Mouse (Mus musculus) liver, embryonic 14.5 days (tissue): ENCODE data around the gene Rpl7a. TPM values are rescaled to one million over a fixed set of nuclear protein-coding genes. Genes with fewer than 3 reads are reported as not detected.

Experiments
- ATAC-seq: fragments of 200-750 bp; cut with Nextera tagmentation; 2 replicates; pipeline ENCODE4 v1.8.0; 2017; ENCODE audit warnings: moderate number of reproducible peaks, mild to moderate bottlenecking, moderate library complexity; ENCODE audit not compliant: insufficient read depth
- DNase-seq, 3 experiments: peaks; one replicate each; pipeline ENCODE4 v3.0.0-alpha.2; 2012 to 2013; ENCODE audit warnings: low read depth in 3 of 3, low spot score in 3 of 3
- H3K27ac ChIP-seq: fragments of 300-500 bp; sonication (generic); 2 replicates; pipeline ENCODE4 v1.5.1; 2014; ENCODE audit warnings: moderate library complexity, mild to moderate bottlenecking, control low read depth, inconsistent platforms
- H3K27me3 ChIP-seq: fragments of 300-500 bp; sonication (generic); 2 replicates; pipeline ENCODE4 v1.6.1; 2014; ENCODE audit warnings: mild to moderate bottlenecking, low read length, moderate library complexity; ENCODE audit not compliant: control insufficient read depth, insufficient read depth
- H3K36me3 ChIP-seq: fragments of 300-500 bp; sonication (generic); replicated peaks from 2 replicates; pipeline ENCODE4 v1.6.1; 2014; ENCODE audit warnings: low read depth; ENCODE audit not compliant: control insufficient read depth, insufficient read depth
- H3K4me1 ChIP-seq, 2 experiments: fragments of 200-500 bp in 1 of 2; fragments of 300-500 bp in 1 of 2; sonication (generic) in 1 of 2; replicated peaks; 2 replicates each; pipeline ENCODE4 v1.6.1; 2012 to 2014; ENCODE audit warnings: antibody characterized with exemption in 1 of 2, inconsistent platforms in 1 of 2, low read length in 1 of 2; ENCODE audit not compliant: control insufficient read depth in 2 of 2, insufficient read depth in 2 of 2
- H3K4me2 ChIP-seq: fragments of 300-500 bp; sonication (generic); 2 replicates; pipeline ENCODE4 v1.6.1; 2014; ENCODE audit warnings: low read depth, mild to moderate bottlenecking, control low read depth, moderate library complexity
- H3K4me3 ChIP-seq, 2 experiments: fragments of 200-500 bp in 1 of 2; fragments of 300-500 bp in 1 of 2; sonication (generic) in 1 of 2; 2 replicates each; pipeline ENCODE4 v1.5.1; 2012 to 2014; ENCODE audit warnings: low read depth in 2 of 2, low read length in 2 of 2, mild to moderate bottlenecking in 2 of 2, control low read depth in 1 of 2, inconsistent platforms in 1 of 2, moderate library complexity in 1 of 2; ENCODE audit not compliant: insufficient read depth in 1 of 2
- H3K9ac ChIP-seq: fragments of 300-500 bp; sonication (generic); replicated peaks from 2 replicates; pipeline ENCODE4 v1.6.1; 2014; ENCODE audit warnings: mild to moderate bottlenecking, control low read depth, moderate library complexity
- H3K9me3 ChIP-seq: fragments of 300-500 bp; sonication (generic); 2 replicates; pipeline ENCODE4 v1.6.1; 2016; ENCODE audit warnings: low read length, mixed read lengths; ENCODE audit not compliant: control insufficient read depth
- CTCF ChIP-seq: IDR thresholded peaks from 2 replicates; pipeline ENCODE4 v1.5.1; 2016; ENCODE audit warnings: antibody characterized with exemption, low read depth, control low read depth
- EP300 ChIP-seq: IDR thresholded peaks from 2 replicates; pipeline ENCODE4 v1.6.1; 2016; ENCODE audit warnings: antibody characterized with exemption, low read depth
- WGBS: fragments of 180-500 bp; shearing (Covaris S2); extraction: QIAGEN DNeasy Blood & Tissue Kit; methylation state at CpG from one replicate; pipeline ENCODE4 v1.1.7; 2014; ENCODE audit not compliant: insufficient replicate concordance; 5-methylcytosine and 5-hydroxymethylcytosine counted together
- polyA plus RNA-seq, 2 experiments: library from polyadenylated mRNA; depleted of rRNA in 1 of 2; stranded (reverse) in 1 of 2; unstranded in 1 of 2; fragments of >200 nt; fragmentation: Nextera tagmentation in 1 of 2; extraction: Ambion mirVana in 1 of 2; gene quantifications; 2 replicates each; pipeline versions ENCODE4 v1.2.1 to v1.2.3; 2012 to 2014

Rpl7a gene
- polyA plus RNA-seq, 2 experiments, result 504 to 1,309 TPM

DNA sequence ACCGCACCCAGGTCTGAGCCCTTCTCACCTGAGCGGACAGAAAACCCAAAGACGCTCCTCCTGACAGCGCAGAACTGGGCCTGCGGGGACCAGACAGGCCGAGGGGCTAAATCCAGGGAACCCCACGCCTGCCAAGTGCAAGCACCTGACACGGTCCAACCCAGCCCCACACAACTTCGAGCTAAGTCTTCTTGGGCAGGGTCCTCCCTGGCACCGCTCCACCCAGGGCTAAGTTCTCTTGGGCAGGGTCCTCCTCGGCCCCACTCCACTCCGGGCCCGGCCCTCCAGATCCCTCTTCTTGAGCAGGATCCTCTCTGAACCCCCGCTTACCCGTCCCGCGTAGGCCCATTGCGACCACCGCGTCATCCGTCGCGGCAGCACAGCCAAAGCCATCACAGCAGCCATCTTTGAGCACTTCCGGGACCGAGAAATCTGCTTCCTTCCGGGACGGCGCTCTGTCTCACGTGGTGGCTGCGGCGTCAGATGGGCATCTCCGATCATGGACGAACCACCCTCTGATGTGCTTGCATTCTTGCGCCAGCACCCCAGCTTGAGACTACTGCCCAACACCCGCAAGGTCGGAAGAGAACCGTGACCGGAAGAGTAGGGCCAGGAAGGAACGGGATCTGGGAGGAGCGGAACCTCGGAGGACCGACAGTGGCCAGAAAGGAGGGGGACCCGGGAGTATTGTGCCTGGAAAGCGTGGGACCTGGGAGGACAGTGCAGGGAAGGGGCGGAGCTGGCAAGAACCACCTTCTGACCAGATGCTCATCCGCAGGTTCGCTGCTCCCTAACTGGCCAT is 5.6 kb downstream of the Rpl7a start, which contains the start of the genes Surf2 and Surf1:
Surf2 (plus strand) TSS at position 441 of the 802 bp plus-strand sequence.
Surf1 (minus strand) TSS at position 604 of the 802 bp plus-strand sequence.
- TF ChIP-seq CTCF (no peak), EP300 (no peak)
- Histone ChIP-seq H3K9me3 (no peaks in the 10 kb centered on the region), H3K4me1 (peaks cover 16 to 25% of the 10 kb centered on the region in 2 experiments), H3K9ac (peak within 1 kb of the TSS; percentile 72), H3K4me2 (peak within 1 kb of the TSS; percentile 99), H3K27me3 (no peaks in the 10 kb centered on the region), H3K27ac (peak within 1 kb of the TSS; percentile 62), H3K4me3 (peak within 1 kb of the TSS; percentile 71 to 89), H3K36me3 (peaks cover 61% of the 10 kb centered on the region)
- peak; percentile 71 for ATAC-seq
- WGBS, result 2% methylated on average over 47 of the region's 47 CpGs
- peak; percentile 65 to 70 (median 65) for DNase-seq

DNA sequence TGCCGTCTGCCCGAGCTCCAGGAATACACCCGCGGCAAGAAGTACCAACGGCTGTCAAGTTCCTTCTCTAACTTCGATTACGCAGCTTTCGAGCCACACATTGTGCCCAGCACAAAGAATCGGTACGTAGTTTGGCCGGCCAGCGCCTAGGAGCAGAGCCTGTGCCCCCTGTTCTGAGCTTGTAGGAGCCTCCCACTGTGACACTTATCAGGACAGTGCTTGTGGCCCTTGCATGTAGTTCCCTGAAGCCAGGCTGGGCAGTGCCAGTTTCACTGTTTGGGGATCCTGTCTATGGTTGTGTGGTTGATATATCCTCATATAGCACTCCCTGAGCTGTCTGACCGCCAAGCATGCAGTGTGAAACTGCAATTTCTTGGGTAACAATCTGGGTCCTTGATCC is 6.2 kb downstream of the Rpl7a start:
- Histone ChIP-seq H3K36me3 (peaks cover 60% of the 10 kb centered on the region), H3K27ac (peak overlapping the region; percentile 62), H3K27me3 (no peaks in the 10 kb centered on the region), H3K4me3 (peak overlapping the region; percentile 71 to 89), H3K4me2 (peak overlapping the region; percentile 99), H3K9me3 (no peaks in the 10 kb centered on the region), H3K4me1 (peaks cover 16 to 25% of the 10 kb centered on the region in 2 experiments), H3K9ac (peak overlapping the region; percentile 72)
- WGBS, result 1% methylated on average over 13 of the region's 13 CpGs
- TF ChIP-seq EP300 (no peak), CTCF (no peak)
- peak; percentile 54 for ATAC-seq
- no peak for DNase-seq

DNA sequence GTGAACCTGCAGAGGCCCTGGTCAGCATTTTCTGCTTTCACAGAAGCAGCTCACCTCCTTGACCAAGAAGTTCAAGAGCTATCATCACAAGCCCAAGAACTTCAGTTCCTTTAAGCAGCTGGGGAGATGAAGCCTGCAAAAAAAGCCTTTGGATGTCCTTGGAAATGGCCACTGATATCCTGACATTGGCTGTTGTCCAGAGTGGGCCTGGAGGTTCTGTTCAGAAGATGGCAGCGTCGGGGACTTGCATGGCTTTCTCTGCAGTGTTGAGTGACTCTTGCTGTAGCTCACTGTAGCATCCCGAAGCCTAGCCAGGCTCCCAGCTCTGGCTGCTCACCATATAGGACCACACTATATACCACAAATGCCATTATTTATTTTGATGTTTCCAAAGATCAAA is 9.1 kb downstream of the Rpl7a start:
- TF ChIP-seq CTCF (no peak), EP300 (no peak)
- ATAC-seq (no peak), DNase-seq (no peak)
- H3K4me2 ChIP-seq, result no peak overlapping the region
- H3K27me3 ChIP-seq, result no peaks in the 10 kb centered on the region
- H3K9ac ChIP-seq, result no peak overlapping the region
- no peaks in the 10 kb centered on the region for H3K9me3 ChIP-seq
- peaks cover 12 to 18% of the 10 kb centered on the region in 2 experiments for H3K4me1 ChIP-seq
- H3K36me3 ChIP-seq, result peaks cover 55% of the 10 kb centered on the region
- no peak overlapping the region for H3K4me3 ChIP-seq
- 76% methylated on average over 3 of the region's 3 CpGs for WGBS
- H3K27ac ChIP-seq, result no peak overlapping the region

- 76% methylated on average over 6 of the region's 6 CpGs for WGBS
- Histone ChIP-seq H3K27me3 (no peaks in the 10 kb centered on the region), H3K9me3 (no peaks in the 10 kb centered on the region), H3K4me3 (no peak overlapping the region), H3K9ac (no peak overlapping the region), H3K27ac (no peak overlapping the region), H3K36me3 (peaks cover 59% of the 10 kb centered on the region), H3K4me1 (peaks cover 12 to 14% of the 10 kb centered on the region in 2 experiments), H3K4me2 (no peak overlapping the region)
- TF ChIP-seq EP300 (no peak), CTCF (no peak)
- DNase-seq, result no peak
- ATAC-seq, result no peak
Measured at GRCm38 (mm10) chr2:26920190-26920855, 9.8 kb downstream of the Rpl7a start.

DNA sequence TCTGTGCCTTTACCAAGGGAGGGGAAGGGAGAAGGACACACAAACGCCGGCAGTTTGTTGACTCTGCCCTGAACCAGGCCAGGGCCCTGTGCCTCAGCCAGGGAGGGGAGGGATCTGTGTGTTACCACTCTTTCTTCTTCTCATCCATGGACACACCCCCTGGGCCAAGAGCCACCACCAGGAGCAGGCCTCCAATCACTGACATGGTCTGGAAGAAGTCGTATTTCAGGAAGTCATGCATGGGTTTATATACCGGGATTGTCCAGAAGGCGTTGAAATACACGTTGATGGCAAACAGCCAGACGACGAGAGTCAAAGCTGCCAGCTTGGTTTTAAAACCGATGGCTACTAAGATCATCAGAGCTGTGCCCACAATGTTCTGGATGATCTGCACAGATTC is 11.2 kb downstream of the Rpl7a start:
- 70% methylated on average over 9 of the region's 9 CpGs for WGBS
- ATAC-seq, result no peak
- H3K36me3 ChIP-seq, result peaks cover 74% of the 10 kb centered on the region
- no peak overlapping the region for H3K27ac ChIP-seq
- no peak for TF ChIP-seq EP300
- no peak for TF ChIP-seq CTCF
- peaks cover 8 to 10% of the 10 kb centered on the region in 2 experiments for H3K4me1 ChIP-seq
- no peak overlapping the region for H3K4me3 ChIP-seq
- DNase-seq, result no peak
- H3K27me3 ChIP-seq, result no peaks in the 10 kb centered on the region
- H3K9me3 ChIP-seq, result no peaks in the 10 kb centered on the region
- no peak overlapping the region for H3K9ac ChIP-seq
- H3K4me2 ChIP-seq, result no peak overlapping the region
